Mouse (Mus musculus): ENCODE results near the gene Ankrd34a. TPM values are rescaled to one million over a fixed set of nuclear protein-coding genes. Genes with fewer than 3 reads are reported as not detected.

Gene Ankrd34a
- total and polyA plus RNA-seq, 2 experiments from 2014 or later, result 1.2 to 6.8 TPM

DNA sequence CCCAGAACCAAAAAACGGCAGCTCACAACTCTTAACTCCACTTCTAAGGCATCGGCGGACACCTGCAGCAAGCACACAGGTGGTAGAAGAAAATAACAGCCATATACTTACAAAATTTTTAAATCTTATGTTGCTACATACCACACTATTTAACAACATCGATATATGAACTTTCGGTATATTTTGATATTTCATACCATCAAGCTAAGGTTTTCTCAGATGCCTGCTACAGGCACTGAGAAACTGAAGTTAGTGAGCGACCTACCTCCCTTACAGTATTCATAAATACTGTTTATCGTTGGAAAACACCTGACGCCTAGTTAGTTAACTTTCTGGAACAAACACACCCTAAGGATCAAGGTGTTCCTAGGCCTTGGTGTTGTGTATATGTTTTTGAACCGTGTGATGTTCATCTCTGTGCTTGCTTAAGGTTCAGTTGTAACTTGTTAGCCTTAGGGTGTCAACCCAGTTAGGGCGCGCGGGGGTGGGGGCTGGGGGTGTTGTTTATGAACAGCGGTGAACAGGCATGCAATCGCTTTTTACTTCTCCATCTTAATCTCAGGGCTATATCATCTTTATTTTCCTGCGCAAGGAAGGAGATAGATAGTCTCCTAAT, 40.3 kb upstream of the Ankrd34a start:
- peaks cover 24% of the 10 kb centered on the region for H3K36me3 ChIP-seq (replicated peaks; ENCODE audit: control insufficient read depth, insufficient read depth, low read length)
- no peaks in the 10 kb centered on the region for H3K9me3 ChIP-seq (replicated peaks; ENCODE audit: control insufficient read depth, low read length)
- peak overlapping the region; percentile 96 for H3K9ac ChIP-seq (replicated peaks; ENCODE audit: low read depth, low read length)
- 60% methylated on average over 15 of the region's 15 CpGs for WGBS
- no peak for TF ChIP-seq CTCF (IDR thresholded peaks at IDR 0.05; ENCODE audit: low read depth)
- TF ChIP-seq EP300 (IDR thresholded peaks at IDR 0.05; ENCODE audit: low read depth), result no peak
- H3K27ac ChIP-seq (ENCODE audit: low read depth), result peak overlapping the region; percentile 96
- DNase-seq (ENCODE audit: low spot score) (peak; percentile 22), ATAC-seq (ENCODE audit: insufficient read depth, low read depth) (no peak)
- H3K27me3 ChIP-seq (ENCODE audit: control insufficient read depth, insufficient read depth, low read length), result no peaks in the 10 kb centered on the region
- peak overlapping the region; percentile 72 for H3K4me2 ChIP-seq (ENCODE audit: low read depth, low read length)
- H3K4me1 ChIP-seq (ENCODE audit: control insufficient read depth, insufficient read depth), result peaks cover 29% of the 10 kb centered on the region
- peak overlapping the region; percentile 73 for H3K4me3 ChIP-seq (ENCODE audit: low read depth, low read length)

DNA sequence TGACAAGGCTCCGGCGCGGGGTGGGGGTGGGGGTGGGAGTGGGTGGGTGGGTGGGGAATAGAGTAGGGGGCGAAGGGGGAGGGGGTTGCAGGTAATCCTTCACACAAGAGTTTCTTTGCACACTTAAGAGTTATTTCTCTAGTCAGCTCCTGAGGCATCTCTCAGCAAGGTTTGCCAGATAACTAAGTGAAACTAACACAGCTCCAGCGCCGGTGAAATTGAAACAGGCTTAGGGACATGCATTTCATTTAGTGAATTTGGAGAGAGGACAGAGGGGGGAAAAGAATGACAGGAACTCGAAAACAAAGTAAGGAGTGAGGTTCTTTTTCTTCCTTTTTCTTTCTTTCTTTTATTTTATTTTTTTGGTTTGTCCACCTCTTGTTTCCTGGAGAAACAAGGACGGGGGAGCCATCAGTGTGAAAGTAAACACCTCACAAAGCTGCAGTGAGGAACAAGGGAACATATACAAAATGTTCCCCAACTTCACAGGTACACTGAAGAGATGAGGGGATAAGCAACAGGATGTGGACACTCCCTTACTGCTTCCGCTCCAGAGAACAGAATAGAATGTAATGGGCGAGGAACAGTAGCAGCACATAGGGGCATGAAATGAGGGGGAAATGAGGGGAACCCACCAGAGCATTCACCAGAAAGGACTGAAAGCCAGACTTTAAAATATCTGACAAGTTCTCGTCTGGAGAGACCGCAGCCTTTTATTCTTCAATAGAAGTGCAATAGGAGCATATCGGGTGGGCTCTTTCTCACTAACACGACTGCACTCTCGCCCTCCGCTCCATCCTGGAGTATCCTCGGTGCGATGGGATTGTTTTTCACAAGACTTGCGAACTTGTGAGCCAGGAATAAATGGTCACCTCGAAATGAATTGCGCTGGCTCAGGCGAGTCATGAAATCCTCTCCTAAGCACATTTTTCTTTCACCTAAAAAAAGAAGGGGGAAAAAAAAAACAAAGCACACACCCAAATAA, 39.5 kb upstream of the Ankrd34a start:
- Histone ChIP-seq H3K9me3 (replicated peaks; ENCODE audit: control insufficient read depth, low read length) (no peaks in the 10 kb centered on the region), H3K4me1 (ENCODE audit: control insufficient read depth, insufficient read depth) (peaks cover 23% of the 10 kb centered on the region), H3K4me3 (ENCODE audit: low read depth, low read length) (peak overlapping the region; percentile 73), H3K4me2 (ENCODE audit: low read depth, low read length) (peak overlapping the region; percentile 72), H3K27me3 (ENCODE audit: control insufficient read depth, insufficient read depth, low read length) (no peaks in the 10 kb centered on the region), H3K36me3 (replicated peaks; ENCODE audit: control insufficient read depth, insufficient read depth, low read length) (peaks cover 30% of the 10 kb centered on the region), H3K27ac (ENCODE audit: low read depth) (peak overlapping the region; percentile 96), H3K9ac (replicated peaks; ENCODE audit: low read depth, low read length) (peak overlapping the region; percentile 96)
- DNase-seq (ENCODE audit: low spot score) (no peak), ATAC-seq (ENCODE audit: insufficient read depth, low read depth) (no peak)
- 2% methylated on average over 22 of the region's 22 CpGs for WGBS
- TF ChIP-seq EP300 (IDR thresholded peaks at IDR 0.05; ENCODE audit: low read depth) (no peak), CTCF (IDR thresholded peaks at IDR 0.05; ENCODE audit: low read depth) (no peak)

DNA sequence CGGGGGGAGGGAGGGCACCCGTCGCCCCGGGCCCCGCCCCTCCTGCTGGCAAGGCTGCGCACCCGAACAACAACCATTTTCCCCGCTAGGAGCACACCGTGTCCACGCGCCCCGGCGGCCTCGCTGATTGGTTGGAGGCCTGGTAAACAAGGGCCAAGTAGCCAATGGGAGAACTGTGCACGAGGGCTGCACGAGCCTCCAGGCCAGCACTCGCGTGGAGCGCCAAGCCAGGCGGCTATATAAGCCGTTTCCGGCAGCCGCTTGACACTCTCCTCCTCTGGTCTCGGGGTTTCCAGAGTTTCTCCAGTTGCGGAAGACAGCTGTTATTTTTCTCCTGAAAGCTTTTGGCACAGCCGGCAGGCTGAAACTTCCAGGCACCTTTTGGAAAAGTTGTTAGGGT, 38.7 kb upstream of the Ankrd34a start, which contains the start of gene Txnip:
Gene Txnip (plus strand): TSS at position 264 of the 400 bp plus-strand sequence.
- Histone ChIP-seq H3K9ac (replicated peaks; ENCODE audit: low read depth, low read length) (peak within 1 kb of the TSS; percentile 96), H3K9me3 (replicated peaks; ENCODE audit: control insufficient read depth, low read length) (no peaks in the 10 kb centered on the region), H3K27me3 (ENCODE audit: control insufficient read depth, insufficient read depth, low read length) (no peaks in the 10 kb centered on the region), H3K4me3 (ENCODE audit: low read depth, low read length) (peak within 1 kb of the TSS; percentile 73), H3K4me1 (ENCODE audit: control insufficient read depth, insufficient read depth) (peaks cover 21% of the 10 kb centered on the region; the same call in 1 of the 2 replicates), H3K27ac (ENCODE audit: low read depth) (peak within 1 kb of the TSS; percentile 96), H3K36me3 (replicated peaks; ENCODE audit: control insufficient read depth, insufficient read depth, low read length) (peaks cover 30% of the 10 kb centered on the region), H3K4me2 (ENCODE audit: low read depth, low read length) (peak within 1 kb of the TSS; percentile 84)
- peak; percentile 99 for DNase-seq (ENCODE audit: low spot score)
- ATAC-seq (ENCODE audit: insufficient read depth, low read depth), result peak; percentile 86
- TF ChIP-seq EP300 (IDR thresholded peaks at IDR 0.05; ENCODE audit: low read depth) (peak; percentile 97), CTCF (IDR thresholded peaks at IDR 0.05; ENCODE audit: low read depth) (peak; percentile 35)
- WGBS, result under 1% methylated on average over 23 of the region's 26 CpGs

DNA sequence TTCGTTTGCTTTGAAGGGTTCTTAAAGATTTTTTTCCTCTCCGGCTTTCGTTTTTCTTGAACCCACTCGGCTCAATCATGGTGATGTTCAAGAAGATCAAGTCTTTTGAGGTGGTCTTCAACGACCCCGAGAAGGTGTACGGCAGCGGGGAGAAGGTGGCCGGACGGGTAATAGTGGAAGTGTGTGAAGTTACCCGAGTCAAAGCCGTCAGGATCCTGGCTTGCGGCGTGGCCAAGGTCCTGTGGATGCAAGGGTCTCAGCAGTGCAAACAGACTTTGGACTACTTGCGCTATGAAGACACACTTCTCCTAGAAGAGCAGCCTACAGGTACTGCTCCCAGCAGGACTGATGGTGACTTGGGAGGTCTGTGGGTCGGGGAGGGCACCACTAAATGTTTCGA, 38.3 kb upstream of the Ankrd34a start:
- TF ChIP-seq EP300 (IDR thresholded peaks at IDR 0.05; ENCODE audit: low read depth), result no peak
- 0 out of 2 replicates have a peak, but pooled peaks have one; percentile 0 for TF ChIP-seq CTCF (IDR thresholded peaks at IDR 0.05; ENCODE audit: low read depth)
- Histone ChIP-seq H3K27me3 (ENCODE audit: control insufficient read depth, insufficient read depth, low read length) (no peaks in the 10 kb centered on the region), H3K36me3 (replicated peaks; ENCODE audit: control insufficient read depth, insufficient read depth, low read length) (peaks cover 30% of the 10 kb centered on the region), H3K27ac (ENCODE audit: low read depth) (peak overlapping the region; percentile 96), H3K9me3 (replicated peaks; ENCODE audit: control insufficient read depth, low read length) (no peaks in the 10 kb centered on the region), H3K4me1 (ENCODE audit: control insufficient read depth, insufficient read depth) (peaks cover 21% of the 10 kb centered on the region; the same call in 1 of the 2 replicates), H3K4me2 (ENCODE audit: low read depth, low read length) (peak overlapping the region; percentile 84), H3K4me3 (ENCODE audit: low read depth, low read length) (peak overlapping the region; percentile 73), H3K9ac (replicated peaks; ENCODE audit: low read depth, low read length) (peak overlapping the region; percentile 96)
- WGBS, result 0% methylated on average over 17 of the region's 17 CpGs
- DNase-seq (ENCODE audit: low spot score) (no peak), ATAC-seq (ENCODE audit: insufficient read depth, low read depth) (no peak)

DNA sequence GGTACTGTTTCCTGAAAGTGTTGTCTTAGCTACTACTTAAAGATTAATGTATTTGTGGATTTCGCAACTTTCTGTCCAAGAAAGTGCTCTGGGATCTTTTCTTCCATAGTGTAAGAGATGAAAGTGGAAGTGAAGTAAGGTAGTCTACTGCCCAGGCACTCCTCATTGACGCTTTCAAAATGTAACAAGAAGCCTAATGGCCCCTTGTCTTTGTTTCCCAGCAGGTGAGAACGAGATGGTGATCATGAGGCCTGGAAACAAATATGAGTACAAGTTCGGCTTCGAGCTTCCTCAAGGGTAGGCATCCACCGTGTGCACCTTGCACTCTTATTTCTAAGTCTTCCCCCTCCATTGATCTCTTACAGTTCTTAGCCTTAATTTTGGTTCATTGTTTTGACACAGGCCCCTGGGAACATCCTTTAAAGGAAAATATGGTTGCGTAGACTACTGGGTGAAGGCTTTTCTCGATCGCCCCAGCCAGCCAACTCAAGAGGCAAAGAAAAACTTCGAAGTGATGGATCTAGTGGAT, 37.7 kb upstream of the Ankrd34a start:
- peaks cover 22% of the 10 kb centered on the region; the same call in 1 of the 2 replicates for H3K4me1 ChIP-seq (ENCODE audit: control insufficient read depth, insufficient read depth)
- H3K9me3 ChIP-seq (replicated peaks; ENCODE audit: control insufficient read depth, low read length), result no peaks in the 10 kb centered on the region
- WGBS, result 2% methylated on average over 10 of the region's 10 CpGs
- peak overlapping the region; percentile 84 for H3K4me2 ChIP-seq (ENCODE audit: low read depth, low read length)
- ATAC-seq (ENCODE audit: insufficient read depth, low read depth) (no peak), DNase-seq (ENCODE audit: low spot score) (peak; percentile 30)
- peak overlapping the region; percentile 73 for H3K4me3 ChIP-seq (ENCODE audit: low read depth, low read length)
- H3K36me3 ChIP-seq (replicated peaks; ENCODE audit: control insufficient read depth, insufficient read depth, low read length), result peaks cover 30% of the 10 kb centered on the region
- H3K27me3 ChIP-seq (ENCODE audit: control insufficient read depth, insufficient read depth, low read length), result no peaks in the 10 kb centered on the region
- H3K27ac ChIP-seq (ENCODE audit: low read depth), result peak overlapping the region; percentile 96
- TF ChIP-seq CTCF (IDR thresholded peaks at IDR 0.05; ENCODE audit: low read depth) (no peak), EP300 (IDR thresholded peaks at IDR 0.05; ENCODE audit: low read depth) (peak; percentile 35; the same call in 1 of the 2 replicates)
- peak overlapping the region; percentile 96 for H3K9ac ChIP-seq (replicated peaks; ENCODE audit: low read depth, low read length)

Data from heart, postnatal 0 days (tissue).